Mouse (Mus musculus): ENCODE data around the gene Mcemp1.

The Mcemp1 gene

DNA sequence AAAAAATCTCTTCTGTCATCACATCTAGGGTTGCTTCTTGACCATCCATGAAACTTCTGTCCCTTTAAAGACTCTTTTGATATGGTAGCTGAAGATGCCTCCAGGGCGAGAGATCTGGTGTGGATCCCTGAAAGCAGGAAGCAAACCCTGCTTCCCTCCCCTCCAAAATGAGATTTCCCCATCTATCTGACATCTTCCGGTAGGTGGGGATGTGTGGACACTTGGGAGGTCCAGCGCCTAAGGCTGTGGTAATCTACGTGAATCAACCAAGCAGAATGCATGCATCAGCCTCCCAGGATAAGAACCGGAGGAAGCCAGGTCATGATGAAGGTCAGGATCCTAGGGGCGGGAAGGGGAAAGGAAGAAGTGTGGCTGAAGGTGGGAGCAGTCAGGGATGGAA lies at the start of gene Mcemp1:
Gene Mcemp1 (plus strand): TSS at position 248 of the 400 bp plus-strand sequence.
- Histone ChIP-seq H3K27me3 (ENCODE audit: insufficient read depth, low read length) (0 out of 2 replicates have a peak, but pooled peaks cover 2% of the 10 kb centered on the region), H3K9me3 (ENCODE audit: low read length) (no peaks in the 10 kb centered on the region), H3K4me1 (replicated peaks; ENCODE audit: low read depth, low read length) (peaks cover 37% of the 10 kb centered on the region)

GRCm38 (mm10) chr8:3621199-3621970 lies 44.2 kb upstream of the Mcemp1 start, which contains the start of the genes Xab2 and Pet100:
TSS of gene Xab2 (minus strand) at chr8:3621316.
TSS of gene Pet100 (plus strand) at chr8:3621548.
- peaks cover 32% of the 10 kb centered on the region for H3K4me1 ChIP-seq (replicated peaks; ENCODE audit: low read depth, low read length)
- no peaks in the 10 kb centered on the region for H3K9me3 ChIP-seq (ENCODE audit: low read length)
- no peaks in the 10 kb centered on the region for H3K27me3 ChIP-seq (ENCODE audit: insufficient read depth, low read length)
- peak within 1 kb of the TSS; percentile 97 for H3K4me3 ChIP-seq (replicated peaks; ENCODE audit: low read length)
- peaks cover 48% of the 10 kb centered on the region for H3K36me3 ChIP-seq (ENCODE audit: insufficient read depth, low read length)
- TF ChIP-seq POU5F1 (IDR thresholded peaks at IDR 0.05; ENCODE audit: borderline replicate concordance, low read length): no peak
- no peak for TF ChIP-seq CTCF (conservative IDR thresholded peaks at IDR 0.05; ENCODE audit: low read length)
- TF ChIP-seq NANOG (IDR thresholded peaks at IDR 0.05; ENCODE audit: borderline replicate concordance, low read length): no peak

More for the DNA sequence above, at the start of gene Mcemp1:
- Histone ChIP-seq H3K4me3 (replicated peaks; ENCODE audit: low read length) (0 out of 2 replicates have a peak within 1 kb of the TSS, but pooled peaks have one; percentile 13), H3K36me3 (ENCODE audit: insufficient read depth, low read length) (no peaks in the 10 kb centered on the region)
- TF ChIP-seq NANOG (IDR thresholded peaks at IDR 0.05; ENCODE audit: borderline replicate concordance, low read length) (no peak), CTCF (conservative IDR thresholded peaks at IDR 0.05; ENCODE audit: low read length) (no peak), POU5F1 (IDR thresholded peaks at IDR 0.05; ENCODE audit: borderline replicate concordance, low read length) (no peak)

DNA sequence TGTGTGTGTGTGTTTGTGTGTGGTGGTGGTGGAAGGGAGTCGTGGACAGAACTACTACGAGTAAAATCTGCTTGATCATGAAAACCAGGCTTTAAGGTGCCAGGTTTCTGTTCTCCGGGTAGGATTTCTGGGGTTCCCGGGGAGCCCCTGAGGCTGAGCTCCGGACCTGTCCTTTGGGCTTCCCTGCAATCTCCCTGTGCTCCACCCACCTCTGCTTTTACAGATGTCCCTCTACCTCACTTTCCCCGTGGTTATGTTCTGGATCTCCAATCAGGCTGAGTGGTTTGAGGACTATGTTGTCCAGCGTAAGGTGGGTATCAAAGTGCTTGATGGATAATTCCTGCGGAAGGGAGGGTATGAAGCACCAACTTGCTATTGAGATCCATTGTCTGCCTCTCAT lies 43.4 kb upstream of the Mcemp1 start:
- Histone ChIP-seq H3K9me3 (ENCODE audit: low read length) (no peaks in the 10 kb centered on the region), H3K4me3 (replicated peaks; ENCODE audit: low read length) (peak overlapping the region; percentile 97), H3K4me1 (replicated peaks; ENCODE audit: low read depth, low read length) (peaks cover 32% of the 10 kb centered on the region), H3K36me3 (ENCODE audit: insufficient read depth, low read length) (peaks cover 40% of the 10 kb centered on the region), H3K27me3 (ENCODE audit: insufficient read depth, low read length) (no peaks in the 10 kb centered on the region)
- TF ChIP-seq CTCF (conservative IDR thresholded peaks at IDR 0.05; ENCODE audit: low read length) (no peak), NANOG (IDR thresholded peaks at IDR 0.05; ENCODE audit: borderline replicate concordance, low read length) (no peak), POU5F1 (IDR thresholded peaks at IDR 0.05; ENCODE audit: borderline replicate concordance, low read length) (no peak)

DNA sequence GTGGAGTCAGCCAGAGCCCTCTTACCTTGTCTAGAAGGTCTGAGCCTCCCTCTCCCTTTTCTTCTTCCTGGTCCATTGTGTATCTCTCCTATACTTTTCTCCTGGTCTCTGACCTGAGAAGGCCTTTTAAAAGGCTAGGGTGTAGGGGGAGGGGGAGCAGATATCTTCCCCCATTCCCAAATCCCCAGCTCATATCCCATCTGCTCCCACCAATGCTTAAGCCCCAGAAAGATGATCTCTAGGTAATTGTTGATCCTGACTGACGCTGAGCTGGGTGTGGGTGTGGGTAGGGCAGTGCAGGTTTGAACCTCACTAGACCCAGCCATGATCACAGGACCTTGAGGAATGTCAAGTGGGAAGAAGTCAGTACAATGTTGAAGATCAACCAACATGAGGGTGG lies 40.1 kb upstream of the Mcemp1 start, which contains the start of gene Pcp2:
Gene Pcp2 (minus strand): TSS at position 101 of the 400 bp plus-strand sequence.
- H3K9me3 ChIP-seq (ENCODE audit: low read length): no peaks in the 10 kb centered on the region
- H3K4me3 ChIP-seq (replicated peaks; ENCODE audit: low read length): no peak within 1 kb of the TSS
- TF ChIP-seq CTCF (conservative IDR thresholded peaks at IDR 0.05; ENCODE audit: low read length) (no peak), POU5F1 (IDR thresholded peaks at IDR 0.05; ENCODE audit: borderline replicate concordance, low read length) (no peak), NANOG (IDR thresholded peaks at IDR 0.05; ENCODE audit: borderline replicate concordance, low read length) (no peak)
- peaks cover 20% of the 10 kb centered on the region for H3K36me3 ChIP-seq (ENCODE audit: insufficient read depth, low read length)
- H3K4me1 ChIP-seq (replicated peaks; ENCODE audit: low read depth, low read length): peaks cover 11% of the 10 kb centered on the region
- peaks cover 19% of the 10 kb centered on the region for H3K27me3 ChIP-seq (ENCODE audit: insufficient read depth, low read length)

DNA sequence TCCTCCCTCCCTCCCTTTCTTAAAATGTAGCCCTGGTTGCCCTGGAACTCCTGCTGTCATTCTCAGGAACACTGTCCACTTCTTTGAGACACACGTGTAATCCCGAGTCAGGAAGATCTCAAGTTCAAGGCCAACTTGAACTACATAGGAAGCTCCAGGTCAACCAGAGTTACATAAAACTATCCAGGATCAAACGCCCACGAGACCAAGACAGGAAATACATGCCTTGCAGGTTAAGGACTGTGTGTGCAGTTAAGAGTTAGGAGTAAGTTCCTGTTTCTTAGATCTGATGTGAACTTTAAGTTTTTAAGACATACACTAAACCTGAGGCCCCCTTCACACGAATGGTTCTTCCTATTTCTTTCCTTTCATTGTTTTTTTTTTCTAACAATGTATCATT lies 38.6 kb upstream of the Mcemp1 start:
- Histone ChIP-seq H3K4me1 (replicated peaks; ENCODE audit: low read depth, low read length) (peaks cover 23% of the 10 kb centered on the region), H3K4me3 (replicated peaks; ENCODE audit: low read length) (no peak overlapping the region), H3K36me3 (ENCODE audit: insufficient read depth, low read length) (peaks cover 20% of the 10 kb centered on the region), H3K27me3 (ENCODE audit: insufficient read depth, low read length) (peaks cover 20% of the 10 kb centered on the region), H3K9me3 (ENCODE audit: low read length) (no peaks in the 10 kb centered on the region)
- TF ChIP-seq POU5F1 (IDR thresholded peaks at IDR 0.05; ENCODE audit: borderline replicate concordance, low read length) (no peak), NANOG (IDR thresholded peaks at IDR 0.05; ENCODE audit: borderline replicate concordance, low read length) (no peak), CTCF (conservative IDR thresholded peaks at IDR 0.05; ENCODE audit: low read length) (no peak)

DNA sequence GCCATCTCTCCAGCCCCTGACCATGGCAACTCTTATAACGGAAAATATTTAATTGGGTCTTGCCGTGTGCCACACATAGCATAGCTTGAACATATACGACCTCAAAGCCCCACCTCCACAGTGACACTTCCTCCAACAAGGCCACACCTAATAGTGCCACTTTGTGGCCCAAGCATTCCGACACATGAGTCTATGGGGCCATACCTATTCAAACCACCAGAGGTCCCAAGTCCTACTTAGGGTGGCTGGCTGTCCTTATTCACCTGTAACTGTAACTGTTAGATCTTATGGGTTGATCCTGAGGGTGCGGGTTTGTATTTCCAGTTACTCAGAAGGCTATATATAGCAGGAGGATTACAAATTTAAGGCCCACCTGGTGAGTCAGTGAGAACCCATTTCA lies 37.5 kb upstream of the Mcemp1 start:
- Histone ChIP-seq H3K9me3 (ENCODE audit: low read length) (no peaks in the 10 kb centered on the region), H3K4me3 (replicated peaks; ENCODE audit: low read length) (no peak overlapping the region), H3K27me3 (ENCODE audit: insufficient read depth, low read length) (peaks cover 20% of the 10 kb centered on the region), H3K4me1 (replicated peaks; ENCODE audit: low read depth, low read length) (peaks cover 21% of the 10 kb centered on the region), H3K36me3 (ENCODE audit: insufficient read depth, low read length) (peaks cover 20% of the 10 kb centered on the region)
- TF ChIP-seq NANOG (IDR thresholded peaks at IDR 0.05; ENCODE audit: borderline replicate concordance, low read length) (no peak), CTCF (conservative IDR thresholded peaks at IDR 0.05; ENCODE audit: low read length) (peak; percentile 57)

- peaks cover 35% of the 10 kb centered on the region for H3K36me3 ChIP-seq (ENCODE audit: insufficient read depth, low read length)
- TF ChIP-seq POU5F1 (IDR thresholded peaks at IDR 0.05; ENCODE audit: borderline replicate concordance, low read length) (no peak), NANOG (IDR thresholded peaks at IDR 0.05; ENCODE audit: borderline replicate concordance, low read length) (no peak), CTCF (conservative IDR thresholded peaks at IDR 0.05; ENCODE audit: low read length) (no peak)
- H3K9me3 ChIP-seq (ENCODE audit: low read length): no peaks in the 10 kb centered on the region
- peaks cover 20% of the 10 kb centered on the region for H3K27me3 ChIP-seq (ENCODE audit: insufficient read depth, low read length)
- H3K4me3 ChIP-seq (replicated peaks; ENCODE audit: low read length): peak within 1 kb of the TSS; percentile 89
- peaks cover 21% of the 10 kb centered on the region for H3K4me1 ChIP-seq (replicated peaks; ENCODE audit: low read depth, low read length)
Measured at GRCm38 (mm10) chr8:3630647-3631477, 34.7 kb upstream of the Mcemp1 start, which contains the start of gene Stxbp2. TSS of gene Stxbp2 (plus strand) at chr8:3630955.

GRCm38 (mm10) chr8:3631478-3631875 lies 34.1 kb upstream of the Mcemp1 start:
- Histone ChIP-seq H3K27me3 (ENCODE audit: insufficient read depth, low read length) (peaks cover 20% of the 10 kb centered on the region), H3K36me3 (ENCODE audit: insufficient read depth, low read length) (peaks cover 41% of the 10 kb centered on the region), H3K4me3 (replicated peaks; ENCODE audit: low read length) (peak overlapping the region; percentile 89), H3K4me1 (replicated peaks; ENCODE audit: low read depth, low read length) (peaks cover 21% of the 10 kb centered on the region), H3K9me3 (ENCODE audit: low read length) (no peaks in the 10 kb centered on the region)
- TF ChIP-seq POU5F1 (IDR thresholded peaks at IDR 0.05; ENCODE audit: borderline replicate concordance, low read length) (no peak), CTCF (conservative IDR thresholded peaks at IDR 0.05; ENCODE audit: low read length) (no peak), NANOG (IDR thresholded peaks at IDR 0.05; ENCODE audit: borderline replicate concordance, low read length) (no peak)

All from E14TG2a.4 (cell line).